Mouse (Mus musculus) heart, adult 18-20 months (tissue): ENCODE measurements around the gene Syce1l. TPM values are rescaled to one million over a fixed set of nuclear protein-coding genes. Genes with fewer than 3 reads are reported as not detected.

Experiments
- DNase-seq, 2 experiments: peaks; one replicate each; pipeline ENCODE4 v3.0.0; 2021 to 2022; ENCODE audit warnings: mixed read lengths in 1 of 2
- long read RNA-seq, 2 experiments: library from polyadenylated mRNA; stranded (forward); transcript quantifications; one replicate each; pipeline ENCODE4 v2.0.0; 2021
- total RNA-seq, 2 experiments: library from RNA; stranded (reverse); gene quantifications; 2 replicates each; pipeline ENCODE4 v1.2.3; 2021

The Syce1l gene
- total RNA-seq, result not detected
- long read RNA-seq, experiment 1, partial matches to known transcripts, result 0 of 2 reads
- long read RNA-seq, experiment 1, other reads (novel, unspliced or antisense), result 2 of 2 reads
- long read RNA-seq, experiment 2, partial matches to known transcripts, result 0 of 1 reads
- long read RNA-seq, experiment 2, other reads (novel, unspliced or antisense), result 1 of 1 reads

- no peak for DNase-seq
Observed at GRCm38 (mm10) chr8:113642926-113643325, at the start of gene Syce1l. TSS of gene Syce1l (plus strand) at chr8:113643213.

GRCm38 (mm10) chr8:113598401-113598800, 44.6 kb upstream of the Syce1l start:
- no peak for DNase-seq

GRCm38 (mm10) chr8:113632634-113633033, 10.4 kb upstream of the Syce1l start:
- DNase-seq, result peak; percentile 45 to 64

GRCm38 (mm10) chr8:113634161-113634560, 8.9 kb upstream of the Syce1l start:
- DNase-seq, result no peak

- peak; percentile 99 for DNase-seq
Observed at GRCm38 (mm10) chr8:113634670-113635591, 8.1 kb upstream of the Syce1l start, which contains the start of gene Mon1b. TSS of gene Mon1b (plus strand) at chr8:113635587.

GRCm38 (mm10) chr8:113635592-113636279, 7.3 kb upstream of the Syce1l start:
- DNase-seq, result no peak

- no peak for DNase-seq
Observed at GRCm38 (mm10) chr8:113636280-113636628, 6.8 kb upstream of the Syce1l start.

- DNase-seq, result no peak
Observed at GRCm38 (mm10) chr8:113640357-113640756, 2.7 kb upstream of the Syce1l start.

- DNase-seq, result no peak
Observed at GRCm38 (mm10) chr8:113643479-113644210, 632 bp downstream of the Syce1l start.

- no peak for DNase-seq
Observed at GRCm38 (mm10) chr8:113645220-113645619, 2.2 kb downstream of the Syce1l start.

- DNase-seq, result no peak
Observed at GRCm38 (mm10) chr8:113652450-113652849, 9.4 kb downstream of the Syce1l start.

GRCm38 (mm10) chr8:113653151-113653550, 10.1 kb downstream of the Syce1l start:
- no peak for DNase-seq

- DNase-seq, result peak in 1 of 2 experiments; percentile 29
Observed at GRCm38 (mm10) chr8:113656154-113656553, 13.1 kb downstream of the Syce1l start.

- no peak for DNase-seq
Observed at GRCm38 (mm10) chr8:113656681-113657298, 13.8 kb downstream of the Syce1l start.

GRCm38 (mm10) chr8:113660128-113660527, 17.1 kb downstream of the Syce1l start:
- DNase-seq, result no peak

- peak; percentile 74 to 84 for DNase-seq
Observed at GRCm38 (mm10) chr8:113664544-113664943, 21.5 kb downstream of the Syce1l start.

- DNase-seq, result no peak
Observed at GRCm38 (mm10) chr8:113665036-113665435, 22.0 kb downstream of the Syce1l start.

GRCm38 (mm10) chr8:113665951-113666350, 22.9 kb downstream of the Syce1l start:
- DNase-seq, result no peak

GRCm38 (mm10) chr8:113666714-113667432, 23.9 kb downstream of the Syce1l start:
- DNase-seq, result no peak

- DNase-seq, result no peak
Observed at GRCm38 (mm10) chr8:113669924-113670323, 26.9 kb downstream of the Syce1l start.
